Mouse (Mus musculus) macrophage (primary cell): Measurements from ENCODE around the gene Cysrt1. TPM values are rescaled to one million over a fixed set of nuclear protein-coding genes. Genes with fewer than 3 reads are reported as not detected.

Source experiments
- H3K27ac ChIP-seq: fragments of 350-480 bp; formaldehyde crosslinking; 2 replicates; pipeline ENCODE4 v1.9.0; 2021
- H3K36me3 ChIP-seq: fragments of 350-480 bp; formaldehyde crosslinking; 2 replicates; pipeline ENCODE4 v1.9.0; 2021; ENCODE audit errors: inconsistent target
- H3K4me3 ChIP-seq: fragments of 350-480 bp; formaldehyde crosslinking; 2 replicates; pipeline ENCODE4 v1.9.0; 2021; ENCODE audit errors: inconsistent target
- H3K79me2 ChIP-seq: fragments of 350-480 bp; formaldehyde crosslinking; 2 replicates; pipeline ENCODE4 v1.9.0; 2021; ENCODE audit errors: inconsistent target
- WGBS: methylation state at CpG from one replicate; pipeline ENCODE4 v1.1.7; 2026; ENCODE audit warnings: inconsistent platforms; ENCODE audit not compliant: missing documents; 5-methylcytosine and 5-hydroxymethylcytosine counted together
- polyA plus RNA-seq: library from polyadenylated mRNA; stranded (reverse); fragments of 250-400 nt; gene quantifications from 3 replicates; pipeline ENCODE4 v1.2.4, GENCODE M21; 2018; ENCODE audit warnings: inconsistent platforms

The Cysrt1 gene
- polyA plus RNA-seq, 1 experiment from 2014 or later: not detected

DNA sequence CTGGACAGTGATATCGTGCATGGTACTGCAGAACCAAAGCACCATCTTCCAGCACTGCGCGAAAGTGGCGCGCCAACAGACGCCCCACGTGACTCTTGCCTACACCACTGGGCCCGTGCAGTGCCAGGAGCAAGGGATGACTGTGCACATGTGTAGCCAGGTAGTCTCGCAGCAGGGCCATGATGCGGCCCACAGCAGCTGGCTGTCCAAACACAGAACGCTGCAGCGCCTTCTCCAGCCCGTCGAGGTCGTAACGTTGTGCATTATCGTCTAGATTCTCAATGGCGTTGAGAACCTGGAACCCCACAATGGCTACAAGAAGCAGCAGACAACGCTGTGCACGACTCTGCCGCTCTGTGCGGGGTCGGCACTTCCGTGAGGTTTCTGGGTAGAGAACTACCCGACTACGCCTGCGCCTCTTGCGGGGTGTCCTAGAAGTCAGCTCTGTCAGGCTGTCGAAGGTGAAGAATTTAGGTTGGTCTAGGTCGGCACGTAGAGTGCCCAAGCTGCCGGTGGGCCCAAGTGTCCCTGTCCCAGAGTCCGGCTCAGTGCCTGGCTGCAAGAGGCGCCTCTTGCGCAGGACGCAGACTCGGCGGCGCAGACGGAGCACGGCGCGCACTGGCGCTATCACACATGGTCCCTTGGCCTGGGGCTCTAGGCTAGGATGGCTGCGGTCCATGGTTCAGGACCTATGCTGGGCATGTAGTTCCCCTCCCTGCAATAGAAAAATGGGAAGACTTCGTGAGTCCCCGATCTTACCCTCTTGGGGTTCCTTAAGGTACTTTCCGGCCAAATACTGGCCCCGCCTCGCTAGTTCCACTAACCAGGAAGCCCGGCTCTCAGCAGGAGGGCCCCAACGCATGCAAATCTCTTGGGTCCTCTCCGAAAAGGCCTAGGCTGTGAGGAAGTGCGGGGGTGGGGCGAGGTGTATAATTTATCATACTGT lies 46.8 kb downstream of the Cysrt1 start:
- Histone ChIP-seq H3K27ac (peak overlapping the region; percentile 98), H3K4me3 (peak overlapping the region; percentile 87), H3K36me3 (peaks cover 11% of the 10 kb centered on the region; the same call in 1 of the 2 replicates), H3K79me2 (peaks cover 31% of the 10 kb centered on the region)
- WGBS: under 1% methylated on average over 55 of the region's 55 CpGs

DNA sequence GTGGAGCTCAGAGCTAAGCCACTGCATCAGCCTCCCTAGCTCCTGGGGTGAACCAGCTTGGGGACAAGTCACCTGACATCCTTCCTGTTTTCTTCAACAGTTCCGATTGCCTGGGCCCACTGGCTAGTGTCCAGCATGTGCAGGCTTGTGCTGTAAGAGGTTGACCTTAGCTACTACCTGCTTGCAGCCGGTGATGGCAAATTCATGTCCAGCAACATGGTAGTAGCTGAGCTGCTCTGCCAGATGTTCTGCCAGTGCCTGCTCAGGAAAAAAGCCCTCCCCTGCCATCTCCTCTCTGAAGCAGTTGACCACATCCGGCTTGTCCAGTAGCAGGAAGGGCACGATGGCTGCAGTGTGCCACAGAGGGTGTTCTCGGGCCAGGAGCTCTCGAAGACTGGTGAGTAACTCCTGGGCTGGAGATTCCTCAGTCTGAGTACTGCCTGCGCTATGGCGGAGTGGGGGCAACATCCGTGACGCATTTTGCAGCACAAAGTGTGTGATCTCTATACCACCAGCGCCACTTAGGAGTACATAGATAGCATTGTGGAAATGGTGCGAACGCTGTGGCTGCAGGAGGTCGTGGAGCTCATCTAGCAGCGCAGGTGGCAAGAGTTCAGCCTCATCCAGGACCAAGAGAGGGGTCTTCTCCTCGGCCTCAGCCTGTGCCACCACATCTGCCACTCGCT lies 47.6 kb downstream of the Cysrt1 start:
- WGBS: 8% methylated on average over 17 of the region's 17 CpGs
- Histone ChIP-seq H3K36me3 (peaks cover 2% of the 10 kb centered on the region; the same call in 1 of the 2 replicates), H3K4me3 (peak overlapping the region; percentile 87), H3K79me2 (peaks cover 31% of the 10 kb centered on the region), H3K27ac (peak overlapping the region; percentile 98)

DNA sequence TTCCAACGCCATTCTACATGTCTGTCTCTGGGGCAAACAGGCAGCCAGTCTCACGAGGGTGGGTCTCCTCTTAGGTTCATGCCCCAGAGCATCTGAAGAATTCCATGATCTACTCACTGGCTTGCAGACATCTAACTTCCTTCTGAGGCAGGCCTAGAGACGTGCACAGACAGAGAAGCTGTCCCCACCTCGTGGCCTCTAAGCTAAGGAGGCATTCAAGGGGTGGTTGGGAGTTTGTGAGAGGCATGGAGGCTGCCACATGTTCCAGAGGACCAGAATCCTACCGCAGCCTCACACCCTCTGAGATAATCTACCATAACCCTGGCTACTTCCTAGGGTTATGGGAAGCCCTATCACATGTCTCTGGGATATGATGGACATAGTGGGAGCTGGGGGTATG lies 48.2 kb downstream of the Cysrt1 start:
- H3K79me2 ChIP-seq: peaks cover 31% of the 10 kb centered on the region
- 19% methylated on average over 5 of the region's 5 CpGs for WGBS
- H3K4me3 ChIP-seq: peak overlapping the region; percentile 87; the same call in 1 of the 2 replicates
- no peaks in the 10 kb centered on the region; the same call in 1 of the 2 replicates for H3K36me3 ChIP-seq
- H3K27ac ChIP-seq: peak overlapping the region; percentile 98

DNA sequence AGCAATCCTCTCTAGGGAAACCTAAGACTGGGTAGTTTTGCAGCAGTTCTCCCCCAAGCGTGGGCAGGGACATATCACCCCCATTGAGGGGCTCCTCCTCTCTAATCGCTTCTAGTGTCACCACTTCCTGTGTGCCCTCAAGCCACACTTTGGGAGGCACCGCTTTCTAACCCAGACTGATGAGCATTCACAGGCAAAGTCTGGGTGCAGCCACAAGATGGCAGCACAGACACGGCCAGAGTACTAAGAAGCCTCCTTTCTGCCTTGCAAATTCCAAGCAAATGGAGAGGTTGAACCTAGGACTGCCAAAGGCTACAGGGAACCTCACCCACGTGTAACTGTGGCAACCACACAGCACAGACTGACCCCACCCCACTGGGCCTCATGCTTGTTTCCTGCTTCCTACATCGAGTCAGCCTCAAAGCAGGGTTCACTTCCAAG lies 48.9 kb downstream of the Cysrt1 start:
- peaks cover 31% of the 10 kb centered on the region for H3K79me2 ChIP-seq
- peak overlapping the region; percentile 98 for H3K27ac ChIP-seq
- WGBS: 0% methylated on average over 5 of the region's 6 CpGs
- H3K36me3 ChIP-seq: no peaks in the 10 kb centered on the region; the same call in 1 of the 2 replicates
- H3K4me3 ChIP-seq: no peak overlapping the region

Other genes starting within 250 kb of the Cysrt1 start
- gene Nsmf, start 188.1 kb downstream of the Cysrt1 start, polyA plus RNA-seq: 4.8 to 12.0 TPM (median 8.9 TPM) in 3 replicates
- gene Entpd8, start 162.1 kb downstream of the Cysrt1 start, polyA plus RNA-seq: not detected in 3 replicates
- gene Noxa1, start 147.3 kb downstream of the Cysrt1 start, polyA plus RNA-seq: not detected in 3 replicates
- not detected in 3 replicates for gene Nrarp, start 61.7 kb downstream of the Cysrt1 start, polyA plus RNA-seq
- 56.5 to 71.1 TPM (median 57.4 TPM) in 3 replicates for gene Tor4a, start 45.6 kb downstream of the Cysrt1 start, polyA plus RNA-seq
- 18.9 to 30.4 TPM (median 29.5 TPM) in 3 replicates for gene Nelfb, start 31.0 kb downstream of the Cysrt1 start, polyA plus RNA-seq
- not detected in 3 replicates for gene Stpg3, start 27.8 kb downstream of the Cysrt1 start, polyA plus RNA-seq
- not detected in 3 replicates for gene Fam166a, start 23.7 kb downstream of the Cysrt1 start, polyA plus RNA-seq
- gene Tubb4b, start 17.8 kb downstream of the Cysrt1 start, polyA plus RNA-seq: 49.1 to 144 TPM (median 76.8 TPM) in 3 replicates
- not detected in 3 replicates for gene Slc34a3, start 8.1 kb downstream of the Cysrt1 start, polyA plus RNA-seq
- not detected in 3 replicates for gene Rnf224, start 5.7 kb downstream of the Cysrt1 start, polyA plus RNA-seq
- 0.21 to 0.42 TPM in 2 of 3 replicates, not detected in the other for gene Rnf208, start 197 bp downstream of the Cysrt1 start, polyA plus RNA-seq
- 3.0 to 6.1 TPM (median 4.7 TPM) in 3 replicates for gene AL732309.1, start 4.4 kb upstream of the Cysrt1 start, polyA plus RNA-seq
- 5.9 to 17.1 TPM (median 12.4 TPM) in 3 replicates for gene Tmem203, start 13.0 kb upstream of the Cysrt1 start, polyA plus RNA-seq
- gene Tprn, start 20.2 kb upstream of the Cysrt1 start, polyA plus RNA-seq: 6.1 to 7.8 TPM (median 6.6 TPM) in 3 replicates
- gene Ssna1, start 30.0 kb upstream of the Cysrt1 start, polyA plus RNA-seq: 26.0 to 60.7 TPM (median 55.7 TPM) in 3 replicates
- 51.0 to 59.8 TPM (median 54.1 TPM) in 3 replicates for gene Anapc2, start 30.0 kb upstream of the Cysrt1 start, polyA plus RNA-seq
- gene Tmem210, start 45.7 kb upstream of the Cysrt1 start, polyA plus RNA-seq: not detected in 3 replicates
- gene Lrrc26, start 47.5 kb upstream of the Cysrt1 start, polyA plus RNA-seq: not detected in 3 replicates
- not detected in 3 replicates for gene Grin1, start 76.7 kb upstream of the Cysrt1 start, polyA plus RNA-seq
- gene Man1b1, start 89.9 kb upstream of the Cysrt1 start, polyA plus RNA-seq: 36.0 to 43.5 TPM (median 43.4 TPM) in 3 replicates
- gene Dpp7, start 113.9 kb upstream of the Cysrt1 start, polyA plus RNA-seq: 101 to 192 TPM (median 107 TPM) in 3 replicates
- gene Uap1l1, start 123.2 kb upstream of the Cysrt1 start, polyA plus RNA-seq: 55.8 to 128 TPM (median 119 TPM) in 3 replicates
- 0.13 to 0.73 TPM in 2 of 3 replicates, not detected in the other for gene Sapcd2, start 129.9 kb upstream of the Cysrt1 start, polyA plus RNA-seq
- gene Entpd2, start 153.4 kb upstream of the Cysrt1 start, polyA plus RNA-seq: 0.07 TPM in 1 of 3 replicates, not detected in the others
- gene Npdc1, start 156.9 kb upstream of the Cysrt1 start, polyA plus RNA-seq: 1.2 to 2.9 TPM (median 2.5 TPM) in 3 replicates
- gene Fut7, start 180.8 kb upstream of the Cysrt1 start, polyA plus RNA-seq: 1.3 to 2.4 TPM (median 2.2 TPM) in 3 replicates
- 9.5 to 19.7 TPM (median 13.5 TPM) in 3 replicates for gene Abca2, start 186.3 kb upstream of the Cysrt1 start, polyA plus RNA-seq
- not detected in 3 replicates for gene Clic3, start 214.4 kb upstream of the Cysrt1 start, polyA plus RNA-seq
- gene Paxx, start 218.6 kb upstream of the Cysrt1 start, polyA plus RNA-seq: 6.0 to 12.9 TPM (median 6.4 TPM) in 3 replicates
- not detected in 3 replicates for gene Ptgds, start 227.6 kb upstream of the Cysrt1 start, polyA plus RNA-seq